Mouse (Mus musculus) lung, postnatal 25 days (tissue): ENCODE results near the gene Olfr1393.
A peak's percentile ranks its signal among the peaks of the same experiment; 100 is the strongest.

Experiments
- DNase-seq: peaks from one replicate; pipeline ENCODE4 v3.0.0; 2022; ENCODE audit warnings: low spot score

The Olfr1393 gene

DNA sequence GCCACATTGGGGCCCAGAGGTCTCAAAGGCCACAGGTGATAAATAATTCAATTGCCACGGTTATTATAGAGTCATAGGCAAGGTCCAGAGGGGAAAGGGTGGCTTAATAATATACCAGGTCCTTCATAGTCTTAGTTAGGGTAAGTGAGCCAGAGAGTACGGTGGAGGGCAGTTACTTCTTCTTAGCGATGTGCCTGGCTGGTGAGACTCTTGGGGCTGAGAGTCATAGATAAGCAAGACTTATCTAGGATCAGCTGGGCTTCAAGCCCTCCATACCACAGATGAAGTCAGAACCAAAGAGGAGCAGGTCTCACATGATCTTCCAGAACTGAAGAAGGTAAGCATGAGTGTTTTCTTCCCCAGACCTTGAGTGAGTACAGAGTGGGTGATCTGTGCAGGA, at the start of gene Olfr1393:
Gene Olfr1393, plus strand, starts transcription at position 83 of the 400 bp plus-strand sequence.
- DNase-seq, result no peak

DNA sequence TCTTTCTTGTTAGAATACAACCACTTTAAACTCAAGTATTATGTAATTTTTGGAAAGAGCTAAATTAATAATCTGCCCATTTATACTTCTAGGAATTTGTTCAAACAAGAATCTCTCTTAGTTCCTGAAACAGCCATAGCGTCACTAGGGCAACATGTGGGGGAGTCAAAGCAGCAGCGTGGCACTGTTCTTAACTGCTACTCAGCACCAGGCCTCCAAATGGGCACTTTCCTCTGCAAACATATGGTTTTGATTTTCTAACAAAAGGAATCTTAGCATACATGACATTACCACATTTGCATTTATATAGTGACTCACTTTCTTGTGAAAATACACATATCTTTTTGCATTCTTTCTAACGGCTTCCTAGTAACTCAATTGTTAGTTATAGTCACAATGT, 45.3 kb upstream of the Olfr1393 start:
- DNase-seq, result no peak

DNA sequence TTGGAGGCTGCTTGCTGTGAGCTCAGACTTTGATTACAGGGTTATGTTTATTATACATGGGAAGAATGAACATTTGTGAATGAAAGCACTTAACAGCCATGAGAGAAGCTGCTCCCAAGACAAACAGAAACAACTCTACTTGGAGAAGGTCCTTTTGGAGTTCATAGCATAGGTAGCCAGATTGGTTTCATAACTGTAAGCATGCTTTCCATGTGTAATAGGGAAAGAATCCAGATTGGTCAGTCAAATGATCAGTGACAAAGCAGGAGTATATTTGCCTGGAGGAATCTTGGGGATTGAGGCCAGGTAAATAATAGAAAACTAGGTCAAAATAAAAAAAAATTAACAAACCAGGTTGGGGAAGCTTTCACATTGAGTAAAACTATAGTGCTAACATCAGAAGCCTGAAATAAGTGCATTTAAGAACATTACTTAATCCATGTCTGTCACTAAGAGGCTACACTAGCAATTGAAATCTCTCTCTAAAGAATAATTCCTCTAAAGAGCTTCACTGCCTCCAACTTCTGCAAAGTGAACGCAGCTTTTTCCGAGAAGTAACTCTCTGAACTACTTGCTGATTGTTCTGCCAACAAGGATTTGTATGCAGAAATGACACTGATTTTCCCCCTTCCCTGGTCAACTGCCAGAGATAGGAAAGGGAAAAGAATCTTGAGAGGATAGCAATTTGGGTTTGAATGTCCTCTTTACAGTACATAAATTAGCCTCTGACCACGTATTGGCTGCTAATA, 42.5 kb upstream of the Olfr1393 start:
- no peak for DNase-seq

DNA sequence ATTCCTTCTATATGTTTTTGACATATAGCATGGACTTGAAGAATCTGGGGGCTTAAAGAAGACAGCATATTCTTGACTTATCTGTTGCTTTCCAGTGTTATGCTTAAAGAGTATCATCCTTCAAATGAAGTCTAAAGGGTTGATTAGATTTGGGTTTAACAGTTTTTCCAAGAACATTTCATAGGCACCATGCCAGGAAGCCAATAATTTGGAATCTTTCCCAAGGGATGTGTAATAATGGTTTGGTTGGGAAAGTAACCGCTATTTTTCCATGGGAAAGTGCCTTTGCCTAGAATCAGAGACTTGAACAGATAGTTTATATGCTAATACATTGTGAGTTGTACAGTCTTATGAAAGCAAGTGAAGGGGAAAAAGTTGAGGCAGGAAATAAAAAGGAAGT, 41.2 kb upstream of the Olfr1393 start:
- DNase-seq, result no peak

DNA sequence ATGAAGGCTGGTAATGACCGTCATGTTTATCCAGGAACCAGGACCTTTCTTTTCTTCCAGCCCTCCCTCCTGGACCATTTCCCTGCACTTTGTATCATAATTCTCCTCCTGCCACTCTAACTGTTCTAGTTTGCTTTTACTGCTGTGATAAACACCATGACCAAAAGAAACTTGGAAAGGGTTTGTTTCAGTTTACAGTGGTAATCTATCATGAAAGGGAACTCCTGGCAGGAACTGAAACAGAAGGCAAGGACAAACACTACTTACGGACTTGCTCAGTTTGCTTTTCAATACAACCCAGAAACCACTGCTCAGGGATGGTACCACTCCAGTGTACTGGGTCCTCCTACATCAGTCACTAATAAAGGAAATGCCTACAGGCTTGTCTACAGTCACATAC, 40.6 kb upstream of the Olfr1393 start:
- no peak for DNase-seq

DNA sequence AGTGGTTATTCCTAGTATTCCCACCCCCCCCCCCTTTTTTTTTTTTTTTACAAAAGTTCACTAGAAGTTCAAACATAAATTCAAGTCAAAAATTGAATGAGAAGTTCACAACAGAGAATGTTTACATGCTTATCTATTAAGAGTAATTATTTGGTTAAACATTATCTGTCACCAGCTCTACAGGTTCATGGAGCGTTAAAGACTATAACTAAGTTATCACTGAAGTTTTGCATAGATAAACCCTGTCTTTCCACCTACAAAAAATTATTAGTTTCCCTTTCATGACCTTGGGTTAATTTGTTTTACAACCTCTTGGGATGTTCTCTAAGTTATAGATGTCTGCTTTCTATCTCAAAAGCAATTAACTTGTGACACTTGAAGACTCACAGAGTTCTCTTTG, 37.8 kb upstream of the Olfr1393 start:
- no peak for DNase-seq

DNA sequence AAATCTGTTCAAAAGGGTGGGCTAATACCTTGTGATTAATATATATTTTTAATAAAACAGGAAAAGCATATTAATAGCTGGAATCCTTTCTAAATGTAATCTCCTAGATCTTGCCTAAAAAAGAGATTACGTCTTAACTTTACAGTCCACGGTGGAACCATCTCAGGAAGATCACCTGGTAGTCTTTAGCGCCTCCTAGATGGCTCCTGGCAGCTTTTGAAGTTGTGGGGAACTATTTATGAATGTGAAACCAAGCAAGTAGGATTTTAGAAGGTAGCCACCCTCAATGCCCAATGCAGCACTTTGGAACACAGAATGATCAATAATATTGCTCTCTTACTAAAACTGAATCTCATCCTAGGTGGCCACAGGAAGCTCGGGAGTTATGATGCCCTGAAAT, 37.2 kb upstream of the Olfr1393 start:
- no peak for DNase-seq

DNA sequence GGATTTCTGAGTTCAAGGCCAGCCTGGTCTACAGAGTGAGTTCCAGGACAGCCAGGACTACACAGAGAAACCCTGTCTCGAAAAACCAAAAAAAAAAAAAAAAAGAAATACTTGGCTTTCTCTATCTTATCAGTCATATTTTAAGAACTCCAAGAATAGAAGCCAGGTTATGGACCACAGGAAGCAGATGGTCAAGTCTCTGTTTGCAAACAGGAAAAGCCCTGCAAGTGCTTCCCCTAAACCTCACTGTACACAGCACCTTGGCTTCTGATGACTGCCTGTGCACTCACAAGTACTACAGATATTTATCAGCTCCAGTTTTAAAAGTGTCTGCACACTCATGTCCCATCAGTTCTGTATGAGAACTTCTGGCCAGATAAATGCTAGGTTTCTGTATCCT, 36.6 kb upstream of the Olfr1393 start:
- DNase-seq, result no peak

DNA sequence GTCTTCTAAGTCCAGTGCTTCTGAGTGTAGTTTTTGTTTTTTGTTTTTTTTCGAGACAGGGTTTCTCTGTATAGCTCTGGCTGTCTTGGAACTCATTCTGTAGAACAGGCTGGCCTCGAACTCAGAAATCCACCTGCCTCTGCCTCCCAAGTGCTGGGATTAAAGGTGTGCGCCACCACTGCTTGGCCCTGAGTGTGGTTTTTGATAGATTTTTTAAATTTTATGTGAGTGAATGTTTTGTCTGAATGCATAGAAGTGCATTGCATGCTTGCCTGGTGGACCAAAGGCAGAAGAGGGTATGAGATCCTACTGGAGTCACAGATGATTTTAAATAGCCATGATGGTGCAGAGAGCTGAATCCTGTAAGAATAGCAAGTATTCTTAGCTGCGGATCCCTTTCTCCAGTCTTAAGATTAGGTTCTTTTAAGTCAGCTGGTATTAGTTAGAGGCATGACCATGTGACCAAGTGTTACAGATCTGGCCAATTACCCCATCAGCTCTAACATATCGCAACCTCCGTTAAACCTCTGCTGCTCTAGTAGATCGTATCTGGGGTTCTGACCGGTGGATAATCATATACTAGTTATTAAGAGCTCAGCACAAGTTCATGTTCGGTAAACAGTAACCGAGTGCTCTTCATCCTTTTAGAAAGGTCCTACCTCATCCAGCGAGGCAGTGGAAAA, 35.0 kb upstream of the Olfr1393 start:
- DNase-seq, result no peak

DNA sequence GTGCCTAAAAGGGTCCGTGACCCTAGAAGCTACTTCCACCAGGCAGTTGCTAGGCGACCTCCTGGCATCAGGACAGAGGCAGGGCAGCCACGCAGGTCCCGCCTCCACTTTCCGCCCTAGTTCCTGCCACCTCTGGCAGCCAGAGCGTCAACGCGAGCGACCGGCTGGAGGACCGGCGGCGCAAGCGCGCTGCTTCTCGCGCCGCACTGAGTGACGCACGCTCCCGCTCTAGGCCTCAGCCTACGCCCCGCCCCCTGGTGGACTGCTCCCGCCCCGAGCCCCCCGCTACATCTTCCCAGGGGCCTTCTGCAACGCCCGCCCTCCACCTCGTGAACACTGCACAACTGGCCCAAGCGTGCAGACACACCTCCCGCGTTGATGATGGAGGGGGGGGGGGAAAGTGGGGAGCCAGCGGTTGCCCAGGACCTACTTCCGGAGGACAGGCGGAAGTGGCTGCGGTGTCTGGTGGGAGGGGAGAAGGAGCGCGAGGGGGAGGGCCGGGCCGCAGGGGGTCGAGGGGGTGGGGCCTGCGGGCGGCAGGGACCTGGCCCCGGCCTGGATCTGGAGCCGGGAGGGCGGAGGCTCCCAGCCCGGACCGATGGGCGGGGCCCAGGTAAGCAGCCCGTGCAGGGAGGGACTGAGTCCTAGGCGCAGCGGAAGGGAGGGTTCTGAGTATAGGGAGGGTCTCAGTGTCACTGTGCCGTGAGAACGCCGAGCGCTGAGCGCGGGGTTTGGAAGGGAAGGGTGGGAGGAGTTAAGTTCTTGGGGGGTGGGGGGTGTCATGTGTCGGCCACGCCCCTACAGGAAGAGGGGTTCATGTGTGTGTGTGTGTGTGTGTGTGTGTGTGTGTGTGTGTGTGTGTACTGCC, 34.1 kb upstream of the Olfr1393 start, which contains the start of gene Mgat1:
Gene Mgat1, plus strand, starts transcription at position 465 of the 868 bp plus-strand sequence.
- peak; percentile 96 for DNase-seq

DNA sequence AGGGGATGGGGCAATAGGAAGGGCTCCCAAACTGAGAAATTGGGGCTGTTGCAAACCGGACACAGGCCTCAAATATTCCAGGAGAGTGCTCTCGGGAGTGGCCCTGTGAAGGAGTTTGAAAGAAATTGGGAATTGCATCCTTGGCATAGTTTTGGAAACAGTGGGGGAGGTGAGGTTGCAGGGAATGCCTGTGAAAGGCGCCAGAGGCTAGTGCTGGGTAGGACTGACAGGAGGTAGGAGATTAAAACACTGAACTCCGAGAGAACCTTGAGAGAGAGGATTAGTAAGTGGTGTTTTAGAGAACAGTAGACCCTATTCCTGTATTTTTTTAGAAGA, 33.5 kb upstream of the Olfr1393 start:
- no peak for DNase-seq

DNA sequence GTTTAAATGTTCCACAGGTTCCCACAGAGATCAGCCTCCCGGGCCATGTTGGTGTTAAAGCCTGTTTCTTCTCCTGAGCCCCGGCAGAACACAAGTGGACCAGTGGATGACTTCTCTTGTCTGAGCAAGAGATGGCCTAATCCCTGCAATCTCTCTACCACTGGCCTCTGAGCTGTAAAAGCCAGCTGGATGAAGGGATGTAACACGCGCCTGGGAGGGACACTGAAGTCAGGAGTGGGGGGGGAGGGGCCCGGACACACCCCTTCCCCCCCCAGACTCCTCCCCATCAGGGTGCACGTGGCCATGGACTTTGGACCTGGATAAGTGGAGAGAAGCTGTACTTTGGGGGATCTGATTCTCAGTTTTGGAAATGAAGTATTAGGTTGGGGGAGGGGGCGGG, 32.9 kb upstream of the Olfr1393 start:
- no peak for DNase-seq

DNA sequence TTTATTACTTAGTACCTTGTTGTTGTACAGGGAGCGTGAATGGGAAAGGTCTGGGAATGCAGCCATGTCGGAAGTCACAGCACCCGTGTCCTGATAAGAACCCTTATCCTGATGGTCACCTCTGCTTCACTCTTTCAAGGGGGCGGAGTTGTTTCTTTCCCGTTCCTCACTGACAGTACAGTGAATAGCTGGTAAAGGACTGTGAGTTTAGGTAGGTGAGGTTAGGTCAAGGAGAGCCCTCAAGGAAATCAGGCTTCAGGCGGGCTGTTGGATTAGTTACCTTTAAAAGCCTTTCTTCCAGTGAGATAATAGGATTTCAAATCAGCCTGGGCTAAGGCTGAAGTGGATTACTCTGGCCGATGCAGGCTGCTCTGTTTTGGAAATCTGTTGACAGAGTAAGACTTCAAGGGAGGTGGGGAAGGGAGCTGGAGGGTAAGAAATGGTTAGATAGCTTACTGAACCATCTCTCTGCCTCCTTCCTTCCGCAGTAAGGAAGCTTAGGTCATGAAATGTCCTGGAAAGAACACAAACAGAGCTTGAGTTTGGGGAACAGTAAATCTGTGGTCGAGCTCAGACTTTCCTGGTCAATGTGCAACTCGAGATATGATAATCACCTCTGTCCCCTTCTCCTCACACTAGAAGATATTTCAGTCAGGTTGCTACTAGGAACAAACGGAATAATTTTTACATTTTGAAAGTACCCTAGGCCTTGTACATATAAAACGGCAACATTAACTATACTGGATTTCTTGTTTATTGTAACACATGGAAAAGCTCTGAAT, 32.3 kb upstream of the Olfr1393 start:
- no peak for DNase-seq

DNA sequence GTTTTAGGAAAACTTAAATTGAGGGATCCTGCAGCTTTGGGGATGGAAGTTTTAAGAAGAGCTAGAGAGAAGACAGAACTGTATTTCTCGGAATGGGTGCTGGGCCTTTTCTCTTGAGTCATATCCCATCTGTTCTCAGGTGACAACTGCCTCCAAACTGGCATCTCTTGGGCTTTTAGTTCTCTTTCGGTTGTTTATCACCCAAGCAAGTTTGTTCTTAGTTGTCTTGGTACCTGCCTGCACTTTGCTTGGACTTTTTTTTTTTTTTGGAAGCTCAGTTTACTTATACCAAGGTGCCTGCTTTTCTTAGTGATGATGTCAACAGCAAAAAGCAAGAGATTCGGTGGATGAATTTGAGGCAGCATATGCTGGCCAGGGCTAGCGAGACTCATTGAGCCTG, 31.6 kb upstream of the Olfr1393 start:
- DNase-seq, result no peak

DNA sequence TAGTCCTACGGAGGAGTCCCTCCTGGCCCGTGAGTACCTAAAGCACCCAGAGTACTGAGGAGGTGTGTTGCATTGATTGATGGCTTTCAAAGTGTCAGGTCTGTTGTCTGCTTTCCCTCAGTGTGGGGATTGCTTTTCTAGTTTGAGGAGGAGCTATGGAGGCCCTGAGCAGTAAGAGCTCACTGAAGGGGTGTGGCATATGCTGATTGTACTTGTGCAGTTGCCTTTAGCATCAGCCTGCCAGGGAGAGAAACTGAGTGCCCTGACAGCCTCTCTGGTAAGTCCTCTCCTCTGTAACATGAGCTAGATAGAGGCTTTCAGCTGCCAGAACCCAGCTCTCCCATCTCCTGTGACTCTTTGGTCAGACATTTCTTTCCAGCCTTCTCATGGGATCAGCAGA, 30.8 kb upstream of the Olfr1393 start:
- no peak for DNase-seq

DNA sequence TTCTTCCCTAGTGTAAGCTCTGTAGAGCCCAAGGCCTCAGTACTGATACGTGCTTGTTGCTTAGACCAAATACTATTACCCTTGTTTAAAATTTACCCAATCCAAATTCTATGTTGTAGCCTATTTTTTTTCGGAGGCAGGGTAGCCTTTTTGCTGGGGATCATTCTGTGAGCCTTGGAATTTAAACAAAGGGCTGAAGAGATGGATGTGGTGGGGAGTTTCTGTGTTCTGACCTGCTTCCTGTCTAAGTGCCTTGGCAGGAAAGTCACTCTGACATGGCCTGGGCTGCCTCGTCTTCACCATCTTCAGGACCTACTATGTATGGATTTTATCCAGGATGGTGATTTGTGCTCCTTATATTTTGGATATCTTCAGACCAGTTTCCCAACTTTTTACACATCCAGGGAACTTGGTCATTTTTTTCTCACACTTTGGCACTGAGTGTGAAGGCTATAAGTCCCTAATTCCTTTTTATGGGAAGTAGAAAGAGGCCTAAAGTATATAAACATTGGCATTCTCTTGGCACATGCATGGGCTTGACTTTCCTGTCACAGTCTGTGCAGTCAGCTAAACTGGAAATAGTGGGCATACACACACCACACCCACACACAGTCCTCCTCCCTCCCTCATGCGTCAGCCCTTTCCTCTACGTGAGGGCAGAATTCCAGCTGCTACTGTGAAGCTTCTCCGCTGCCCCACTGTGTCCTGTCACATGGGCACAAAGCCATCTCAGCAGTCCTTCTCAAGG, 29.7 kb upstream of the Olfr1393 start:
- DNase-seq, result peak; percentile 87

DNA sequence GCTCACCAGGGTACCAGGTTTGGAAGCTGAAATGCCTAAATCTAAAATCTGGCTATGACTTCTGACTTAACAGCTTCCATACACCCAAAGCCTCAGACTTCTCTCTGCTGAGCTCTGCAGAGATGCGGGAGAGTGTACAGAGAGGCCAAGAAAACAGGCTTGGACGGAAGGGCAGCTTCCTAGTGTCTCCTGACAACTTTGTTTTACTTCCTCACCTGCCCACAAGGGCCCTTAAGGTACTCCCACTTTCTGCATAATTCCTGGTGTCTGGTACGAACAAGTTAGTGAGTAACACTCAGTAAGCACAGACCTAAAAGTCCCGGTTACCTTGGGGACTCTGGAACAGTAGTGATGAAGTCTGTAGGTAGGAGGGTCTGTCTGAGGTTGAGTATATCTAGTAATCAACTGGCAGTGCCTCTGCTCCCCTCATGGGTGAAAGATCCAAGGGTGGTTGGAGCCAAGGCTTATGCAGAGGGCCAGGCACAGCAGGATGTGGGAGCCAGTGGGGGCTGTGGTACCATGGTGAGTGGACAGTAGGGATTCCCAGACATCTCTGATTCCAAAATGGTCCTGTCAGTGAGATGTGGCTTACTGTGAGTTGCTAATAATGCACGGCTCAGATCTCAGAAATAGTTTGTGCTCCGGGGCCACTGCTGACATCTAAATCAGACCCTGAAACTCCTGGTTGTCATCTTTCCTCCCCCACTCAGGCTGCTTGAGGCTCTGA, 29.0 kb upstream of the Olfr1393 start:
- DNase-seq, result no peak

DNA sequence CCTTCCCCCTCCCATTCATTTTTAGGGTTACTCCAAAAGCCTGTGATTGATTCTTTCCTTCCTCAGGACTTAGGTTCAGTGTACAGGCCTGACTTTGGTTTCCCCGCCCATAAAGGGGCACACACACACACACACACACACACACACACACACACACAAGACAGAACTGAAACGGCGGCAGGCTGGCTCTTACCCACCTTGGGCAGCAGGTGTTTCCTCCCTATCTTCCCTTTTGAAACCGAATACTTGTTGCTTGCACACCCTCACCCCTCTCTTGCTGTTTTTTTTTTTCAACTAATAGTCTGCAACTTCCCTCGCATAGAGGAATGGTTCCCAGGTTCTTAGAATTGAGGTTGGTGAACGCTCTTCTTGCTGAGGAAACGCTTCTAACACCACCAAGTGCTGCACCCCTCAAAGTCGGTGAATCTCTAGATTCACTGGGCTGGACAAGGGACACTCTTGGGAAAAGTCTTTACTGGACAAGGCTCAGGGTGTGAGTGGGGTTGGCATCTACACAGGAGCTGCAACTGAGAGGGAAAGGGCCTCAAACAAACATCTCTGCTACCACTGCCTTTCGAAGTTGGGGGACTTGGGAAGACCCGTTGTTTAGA, 28.2 kb upstream of the Olfr1393 start:
- no peak for DNase-seq

DNA sequence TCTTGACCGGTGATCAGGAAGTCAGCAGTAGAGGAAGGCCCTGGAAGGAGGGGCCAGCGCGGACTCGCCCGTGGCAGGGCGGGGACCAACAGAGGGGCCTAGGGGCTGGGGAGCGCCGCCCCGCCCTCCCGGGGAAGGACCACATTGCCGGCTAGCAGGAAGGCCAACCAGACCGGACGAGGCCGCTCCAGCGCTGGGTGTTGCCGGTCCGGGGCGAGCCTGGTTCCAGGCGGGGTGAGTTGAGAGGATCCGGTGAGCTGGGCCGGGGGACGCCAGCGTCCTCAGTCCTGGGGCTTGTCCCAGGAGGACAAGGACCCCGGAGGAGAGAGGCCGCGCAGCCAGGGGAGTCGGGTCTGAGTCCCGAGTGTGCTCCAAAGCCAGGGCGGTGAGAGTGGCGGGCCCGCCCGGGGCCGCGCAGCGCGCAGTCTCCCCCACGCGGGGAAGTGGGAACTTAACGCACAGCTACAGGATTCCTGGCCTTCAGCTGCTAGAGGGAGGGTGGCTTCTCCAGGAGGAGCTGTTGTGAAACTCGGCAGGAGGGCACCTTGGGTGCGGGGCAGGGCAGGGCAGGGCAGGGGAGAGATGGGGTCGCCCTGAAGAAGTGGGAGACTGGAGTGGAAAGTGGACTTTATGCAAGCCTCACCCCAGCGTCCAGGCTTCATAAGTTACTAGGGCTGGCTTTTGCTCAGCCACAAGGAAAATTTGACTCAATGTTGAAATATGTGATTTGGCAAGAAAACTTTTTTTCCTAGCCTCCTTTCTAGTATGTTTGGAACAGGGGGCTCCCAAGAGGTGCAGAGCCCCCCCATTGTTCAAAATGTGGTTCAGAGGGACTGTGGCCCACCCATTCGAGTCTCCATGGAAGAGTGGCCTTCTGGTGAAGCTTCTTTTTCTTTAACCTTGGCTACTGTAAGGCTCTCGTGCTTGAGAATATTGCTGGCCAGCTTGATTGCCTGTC, 27.4 kb upstream of the Olfr1393 start:
- peak; percentile 94 for DNase-seq
